Mouse (Mus musculus) G1E (cell line): ENCODE measurements at regions not wholly inside any gene's neighbourhood (a gene's known extent, or its start where the extent isn't known, plus 50 kb on each side); places are given as distances from the start of the nearest gene placed in this dataset.

Experiments
- CTCF ChIP-seq: IDR thresholded peaks from 2 replicates; pipeline ENCODE4 v1.5.1; 2012; ENCODE audit warnings: low read depth, low read length, inconsistent platforms, mixed read lengths
- POLR2AphosphoS5 ChIP-seq: IDR thresholded peaks from 2 replicates; pipeline ENCODE4 v1.6.1; 2012; ENCODE audit warnings: low read depth, low read length, inconsistent platforms; ENCODE audit not compliant: insufficient replicate concordance
- TAL1 ChIP-seq: conservative IDR thresholded peaks from 2 replicates; pipeline ENCODE4 v1.6.1; 2012; ENCODE audit warnings: low read depth, low read length, inconsistent platforms, mixed read lengths

GRCm38 (mm10) chr3:144025451-144026125 lies 179.4 kb downstream of the Lmo4 start:
- TF ChIP-seq POLR2AphosphoS5: no peak
- TF ChIP-seq CTCF: no peak
- no peak for TF ChIP-seq TAL1
